Mouse (Mus musculus) intestine, embryonic 15.5 days (tissue): Measurements from ENCODE around the gene Dmrt3. TPM values are rescaled to one million over a fixed set of nuclear protein-coding genes. Genes with fewer than 3 reads are reported as not detected.

Source experiments
- ATAC-seq: fragments of 200-750 bp; cut with Nextera tagmentation; 2 replicates; pipeline ENCODE4 v1.8.0; 2017; ENCODE audit warnings: moderate TSS enrichment, moderate library complexity
- H3K27ac ChIP-seq: fragments of 300-500 bp; sonication (generic); 2 replicates; pipeline ENCODE4 v1.5.1; 2015; ENCODE audit warnings: mild to moderate bottlenecking, inconsistent platforms
- H3K27me3 ChIP-seq: fragments of 300-500 bp; sonication (generic); replicated peaks from 2 replicates; pipeline ENCODE4 v1.6.1; 2015; ENCODE audit warnings: inconsistent platforms
- H3K36me3 ChIP-seq: fragments of 300-500 bp; sonication (generic); 2 replicates; pipeline ENCODE4 v1.6.1; 2015; ENCODE audit warnings: inconsistent platforms
- H3K4me1 ChIP-seq: fragments of 300-500 bp; sonication (generic); replicated peaks from 2 replicates; pipeline ENCODE4 v1.6.1; 2015; ENCODE audit warnings: inconsistent platforms
- H3K4me2 ChIP-seq: fragments of 300-500 bp; sonication (generic); replicated peaks from 2 replicates; pipeline ENCODE4 v1.6.1; 2015; ENCODE audit warnings: mild to moderate bottlenecking, inconsistent platforms
- H3K4me3 ChIP-seq: fragments of 300-500 bp; sonication (generic); replicated peaks from 2 replicates; pipeline ENCODE4 v1.5.1; 2015; ENCODE audit warnings: inconsistent platforms
- H3K9ac ChIP-seq: fragments of 300-500 bp; sonication (generic); 2 replicates; pipeline ENCODE4 v1.6.1; 2015; ENCODE audit warnings: inconsistent platforms
- H3K9me3 ChIP-seq: fragments of 300-500 bp; sonication (generic); 2 replicates; pipeline ENCODE4 v1.6.1; 2016; ENCODE audit warnings: inconsistent platforms
- WGBS: fragments of 180-500 bp; shearing (Covaris S2); methylation state at CpG from one replicate; pipeline ENCODE4 v1.1.7; 2015; 5-methylcytosine and 5-hydroxymethylcytosine counted together
- polyA plus RNA-seq: library from polyadenylated mRNA; unstranded; fragments of >200 nt; fragmentation: Nextera tagmentation; extraction: Ambion mirVana; gene quantifications from 2 replicates; pipeline ENCODE4 v1.2.1, GENCODE M21; 2015

Gene Dmrt3
- polyA plus RNA-seq, 1 experiment from 2014 or later, result 0.41 TPM

- Histone ChIP-seq H3K27me3 (no peaks in the 10 kb centered on the region), H3K4me2 (peak overlapping the region; percentile 57), H3K9ac (no peak overlapping the region), H3K9me3 (no peaks in the 10 kb centered on the region), H3K36me3 (no peaks in the 10 kb centered on the region), H3K27ac (no peak overlapping the region), H3K4me1 (no peaks in the 10 kb centered on the region), H3K4me3 (0 out of 2 replicates have a peak overlapping the region, but pooled peaks have one; percentile 19)
- WGBS, result 9% methylated on average over 22 of the region's 22 CpGs
- peak; percentile 49; the same call in 1 of the 2 replicates for ATAC-seq
These were observed 25.6 kb downstream of the Dmrt3 start for GRCm38 (mm10) chr19:25635622-25636244.

GRCm38 (mm10) chr19:25638766-25639361 is 28.8 kb downstream of the Dmrt3 start:
- WGBS, result 69% methylated on average over 11 of the region's 11 CpGs
- no peak overlapping the region for H3K4me2 ChIP-seq
- H3K4me3 ChIP-seq, result no peak overlapping the region
- no peak overlapping the region for H3K9ac ChIP-seq
- ATAC-seq, result no peak
- H3K27ac ChIP-seq, result no peak overlapping the region
- H3K27me3 ChIP-seq, result no peaks in the 10 kb centered on the region
- no peaks in the 10 kb centered on the region for H3K36me3 ChIP-seq
- H3K4me1 ChIP-seq, result no peaks in the 10 kb centered on the region
- no peaks in the 10 kb centered on the region for H3K9me3 ChIP-seq

GRCm38 (mm10) chr19:25641786-25642185 is 31.7 kb downstream of the Dmrt3 start:
- H3K27ac ChIP-seq, result no peak overlapping the region
- no peak for ATAC-seq
- WGBS, result 85% methylated on average over 6 of the region's 6 CpGs
- no peak overlapping the region for H3K9ac ChIP-seq
- H3K4me3 ChIP-seq, result no peak overlapping the region
- no peaks in the 10 kb centered on the region for H3K4me1 ChIP-seq
- H3K4me2 ChIP-seq, result no peak overlapping the region
- H3K9me3 ChIP-seq, result no peaks in the 10 kb centered on the region
- no peaks in the 10 kb centered on the region for H3K36me3 ChIP-seq
- no peaks in the 10 kb centered on the region for H3K27me3 ChIP-seq

- no peak overlapping the region for H3K4me2 ChIP-seq
- no peaks in the 10 kb centered on the region for H3K4me1 ChIP-seq
- H3K9ac ChIP-seq, result no peak overlapping the region
- H3K4me3 ChIP-seq, result no peak overlapping the region
- WGBS, result 68% methylated on average over 3 of the region's 3 CpGs
- ATAC-seq, result no peak
- H3K27ac ChIP-seq, result no peak overlapping the region
- no peaks in the 10 kb centered on the region for H3K27me3 ChIP-seq
- no peaks in the 10 kb centered on the region for H3K9me3 ChIP-seq
- H3K36me3 ChIP-seq, result no peaks in the 10 kb centered on the region
These were observed 37.0 kb downstream of the Dmrt3 start for GRCm38 (mm10) chr19:25647136-25647535.

GRCm38 (mm10) chr19:25648701-25649100 is 38.6 kb downstream of the Dmrt3 start:
- no peaks in the 10 kb centered on the region for H3K36me3 ChIP-seq
- H3K4me2 ChIP-seq, result no peak overlapping the region
- WGBS, result 68% methylated on average over 4 of the region's 4 CpGs
- H3K27me3 ChIP-seq, result no peaks in the 10 kb centered on the region
- ATAC-seq, result no peak
- no peak overlapping the region for H3K4me3 ChIP-seq
- no peak overlapping the region for H3K27ac ChIP-seq
- H3K4me1 ChIP-seq, result no peaks in the 10 kb centered on the region
- H3K9ac ChIP-seq, result no peak overlapping the region
- H3K9me3 ChIP-seq, result no peaks in the 10 kb centered on the region

GRCm38 (mm10) chr19:25650474-25650873 is 40.4 kb downstream of the Dmrt3 start:
- Histone ChIP-seq H3K27ac (no peak overlapping the region), H3K9me3 (no peaks in the 10 kb centered on the region), H3K27me3 (no peaks in the 10 kb centered on the region), H3K4me1 (no peaks in the 10 kb centered on the region), H3K36me3 (no peaks in the 10 kb centered on the region), H3K4me3 (no peak overlapping the region), H3K4me2 (no peak overlapping the region), H3K9ac (no peak overlapping the region)
- ATAC-seq, result no peak
- WGBS, result 58% methylated on average over 10 of the region's 10 CpGs

DNA sequence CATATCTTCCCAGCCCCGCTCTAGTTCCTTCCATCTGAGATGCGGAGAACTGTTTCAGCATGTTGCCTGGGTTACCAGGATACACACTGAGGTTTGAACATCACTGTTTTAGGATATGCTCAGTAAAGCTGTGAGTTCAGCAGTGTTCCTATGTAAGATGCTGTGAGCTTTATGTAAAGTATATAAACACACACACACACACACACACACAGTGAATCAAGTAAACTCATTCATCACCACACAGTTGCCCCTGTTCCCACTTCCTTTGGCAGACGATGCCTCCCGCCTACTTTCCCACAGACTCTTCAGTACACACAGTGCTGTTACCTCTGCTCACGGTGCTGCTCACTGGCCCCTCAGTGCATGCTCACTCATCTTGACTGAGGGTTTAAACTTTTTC is 42.5 kb downstream of the Dmrt3 start:
- 67% methylated on average over 5 of the region's 5 CpGs for WGBS
- Histone ChIP-seq H3K4me2 (no peak overlapping the region), H3K9me3 (no peaks in the 10 kb centered on the region), H3K9ac (no peak overlapping the region), H3K4me3 (no peak overlapping the region), H3K36me3 (no peaks in the 10 kb centered on the region), H3K27ac (no peak overlapping the region), H3K4me1 (no peaks in the 10 kb centered on the region), H3K27me3 (no peaks in the 10 kb centered on the region)
- ATAC-seq, result no peak

GRCm38 (mm10) chr19:25654034-25654749 is 44.1 kb downstream of the Dmrt3 start:
- no peak for ATAC-seq
- no peak overlapping the region for H3K4me2 ChIP-seq
- H3K27ac ChIP-seq, result no peak overlapping the region
- H3K27me3 ChIP-seq, result no peaks in the 10 kb centered on the region
- H3K4me1 ChIP-seq, result no peaks in the 10 kb centered on the region
- no peaks in the 10 kb centered on the region for H3K9me3 ChIP-seq
- no peaks in the 10 kb centered on the region for H3K36me3 ChIP-seq
- WGBS, result 52% methylated on average over 12 of the region's 12 CpGs
- no peak overlapping the region for H3K9ac ChIP-seq
- H3K4me3 ChIP-seq, result no peak overlapping the region

GRCm38 (mm10) chr19:25665486-25666339 is 55.6 kb downstream of the Dmrt3 start:
- WGBS, result 3% methylated on average over 31 of the region's 31 CpGs
- no peak overlapping the region for H3K27ac ChIP-seq
- no peak for ATAC-seq
- H3K4me2 ChIP-seq, result no peak overlapping the region
- H3K36me3 ChIP-seq, result no peaks in the 10 kb centered on the region
- H3K9ac ChIP-seq, result no peak overlapping the region
- H3K9me3 ChIP-seq, result no peaks in the 10 kb centered on the region
- 0 out of 2 replicates have a peak, but pooled peaks cover 6% of the 10 kb centered on the region for H3K4me1 ChIP-seq
- peaks cover 67% of the 10 kb centered on the region for H3K27me3 ChIP-seq
- H3K4me3 ChIP-seq, result no peak overlapping the region

DNA sequence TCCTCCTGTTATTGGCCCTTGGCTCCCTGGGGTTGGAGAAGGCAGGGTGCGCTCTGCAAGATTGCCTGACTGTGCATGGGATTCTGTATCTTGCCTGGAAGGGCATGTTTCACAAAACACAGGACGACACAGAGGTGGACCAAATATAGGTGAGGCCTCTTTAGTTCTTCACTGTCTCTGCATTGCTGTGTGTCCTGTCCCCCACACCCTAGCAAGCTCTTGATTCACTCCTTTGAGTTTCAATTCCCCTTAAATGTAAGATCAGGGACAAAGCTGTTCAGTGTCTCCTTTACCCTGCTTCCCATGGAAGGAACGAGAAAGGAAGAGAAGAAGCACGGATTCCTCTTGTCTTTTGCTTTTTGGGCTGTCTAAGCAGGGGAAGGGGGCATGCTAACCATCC is 57.7 kb downstream of the Dmrt3 start:
- H3K36me3 ChIP-seq, result no peaks in the 10 kb centered on the region
- WGBS, result 12% methylated on average over 4 of the region's 4 CpGs
- H3K4me3 ChIP-seq, result no peak overlapping the region
- H3K27me3 ChIP-seq, result peaks cover 84% of the 10 kb centered on the region
- H3K9me3 ChIP-seq, result no peaks in the 10 kb centered on the region
- no peak overlapping the region for H3K27ac ChIP-seq
- no peak for ATAC-seq
- H3K9ac ChIP-seq, result no peak overlapping the region
- no peak overlapping the region for H3K4me2 ChIP-seq
- H3K4me1 ChIP-seq, result peaks cover 13% of the 10 kb centered on the region

DNA sequence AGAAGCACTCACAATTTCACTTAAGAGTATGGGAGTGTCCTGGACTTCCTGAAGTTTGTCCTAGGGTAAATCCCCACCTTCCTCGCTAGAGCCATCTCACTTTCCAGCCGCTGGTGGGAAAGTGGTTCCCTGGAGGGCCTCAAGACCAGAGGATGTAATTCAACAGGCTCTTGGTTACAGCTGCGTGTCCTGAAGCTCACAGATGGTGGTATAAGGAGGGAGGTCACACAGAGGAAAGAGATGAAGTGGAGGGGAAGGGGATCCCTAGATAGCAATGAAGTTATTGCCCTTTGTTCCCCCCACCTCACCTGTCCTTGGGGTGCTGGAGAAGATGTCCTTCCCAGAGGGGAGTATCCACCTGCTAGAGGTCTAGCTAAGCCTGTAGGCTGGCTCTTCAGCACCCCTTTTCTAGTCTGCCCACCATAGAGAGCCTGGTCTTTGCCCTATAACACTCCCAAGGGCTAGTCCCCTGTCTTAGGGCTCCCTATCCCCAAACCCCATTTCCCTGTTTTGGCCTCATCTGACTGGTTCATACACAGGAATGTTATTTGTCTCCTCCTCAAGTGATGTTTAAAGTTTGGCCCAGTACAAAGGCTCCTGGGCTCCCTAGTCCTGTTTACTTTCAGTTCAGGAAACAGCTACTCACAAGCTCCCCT is 59.6 kb downstream of the Dmrt3 start:
- Histone ChIP-seq H3K27ac (no peak overlapping the region), H3K9me3 (no peaks in the 10 kb centered on the region), H3K27me3 (peaks cover 91% of the 10 kb centered on the region), H3K9ac (no peak overlapping the region), H3K4me1 (peaks cover 24% of the 10 kb centered on the region), H3K4me2 (no peak overlapping the region), H3K36me3 (no peaks in the 10 kb centered on the region), H3K4me3 (no peak overlapping the region)
- ATAC-seq, result no peak
- 3% methylated on average over 3 of the region's 3 CpGs for WGBS
